Mouse (Mus musculus) megakaryocyte progenitor cell, adult 5-6 weeks (primary cell): Measurements from ENCODE around the gene Diras1. TPM values are rescaled to one million over a fixed set of nuclear protein-coding genes. Genes with fewer than 3 reads are reported as not detected.
"Not testable (repeated sequence)": the region's sequence is repeated elsewhere in the genome, so short reads cannot be mapped to it uniquely, and the experiment has no call there.

Source experiments
- ATAC-seq: replicated peaks from 2 replicates; pipeline ENCODE4 v1.8.0; 2016; ENCODE audit warnings: mild to moderate bottlenecking, moderate TSS enrichment, inconsistent platforms; ENCODE audit not compliant: poor library complexity
- total RNA-seq, 2 experiments: library from RNA; stranded (forward) in 1 of 2; stranded (reverse) in 1 of 2; fragments of 157-497, 149-512 nt in 1 of 2; fragments of 200-1000 nt in 1 of 2; gene quantifications; 2 replicates each; pipeline versions ENCODE4 v1.2.3 to v1.2.4; 2015 to 2017

Gene Diras1
- total RNA-seq (2015) (not detected in 2 replicates), total RNA-seq (2017) (not detected in 2 replicates)

DNA sequence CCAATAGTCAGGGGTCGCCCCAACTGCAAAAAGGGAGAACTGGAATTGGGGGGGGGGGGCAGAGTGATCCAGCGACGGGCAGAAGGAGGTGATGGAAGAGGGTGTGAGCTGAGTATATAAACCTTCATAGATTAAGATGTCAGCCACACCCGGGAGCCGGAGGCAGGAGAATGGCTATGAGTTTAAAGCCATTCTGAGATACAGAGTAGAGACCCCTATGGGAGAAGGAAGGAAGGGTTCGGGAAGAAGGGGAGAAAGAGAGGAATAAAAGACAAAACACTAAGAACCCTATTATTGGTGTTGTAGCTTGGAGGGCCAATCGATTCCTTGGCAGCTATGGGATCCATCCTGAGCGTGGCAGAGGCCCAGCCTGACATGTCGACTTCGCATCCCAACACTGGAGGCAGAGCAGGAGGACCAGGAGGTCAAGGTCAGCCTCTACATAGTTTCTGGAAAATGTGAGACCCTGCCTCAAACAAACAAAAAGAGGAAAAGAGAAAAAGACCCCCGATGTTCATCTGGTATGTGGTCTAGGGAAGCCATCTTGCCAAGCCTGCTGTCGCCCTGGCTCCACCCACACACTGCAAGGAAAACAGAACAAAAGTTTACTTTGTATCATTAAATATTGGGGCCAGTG, at the start of gene Diras1:
Gene Diras1, minus strand, starts transcription at position 24 of the 637 bp plus-strand sequence.
- no peak for ATAC-seq

- ATAC-seq, result no peak
Observed at GRCm38 (mm10) chr10:81073464-81073863, 48.0 kb upstream of the Diras1 start.

GRCm38 (mm10) chr10:81072290-81072689, 46.8 kb upstream of the Diras1 start:
- ATAC-seq, result no peak

DNA sequence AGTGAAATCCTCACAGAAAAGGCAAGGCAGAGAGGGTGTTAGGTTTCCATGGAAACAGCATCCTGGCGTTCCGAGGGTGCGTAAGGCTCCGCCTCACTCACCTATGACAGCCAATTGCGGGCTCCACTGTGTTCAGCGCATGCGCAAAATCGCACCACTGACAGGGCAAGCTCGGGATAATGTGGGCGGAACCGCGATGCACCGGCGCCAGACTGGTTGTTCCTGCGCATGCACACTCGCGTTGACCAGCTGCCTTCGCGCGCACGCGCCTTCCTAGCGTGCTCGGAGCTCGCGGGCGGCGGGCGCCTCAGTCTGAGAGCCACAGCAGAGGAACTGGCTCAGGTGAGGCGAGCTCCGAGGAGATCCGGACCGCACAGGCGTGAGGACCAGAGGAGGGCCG, 44.4 kb upstream of the Diras1 start, which contains the start of gene Thop1:
Gene Thop1, plus strand, starts transcription at position 200 of the 400 bp plus-strand sequence.
- peak; percentile 94 for ATAC-seq

GRCm38 (mm10) chr10:81068706-81069105, 43.2 kb upstream of the Diras1 start:
- no peak for ATAC-seq

DNA sequence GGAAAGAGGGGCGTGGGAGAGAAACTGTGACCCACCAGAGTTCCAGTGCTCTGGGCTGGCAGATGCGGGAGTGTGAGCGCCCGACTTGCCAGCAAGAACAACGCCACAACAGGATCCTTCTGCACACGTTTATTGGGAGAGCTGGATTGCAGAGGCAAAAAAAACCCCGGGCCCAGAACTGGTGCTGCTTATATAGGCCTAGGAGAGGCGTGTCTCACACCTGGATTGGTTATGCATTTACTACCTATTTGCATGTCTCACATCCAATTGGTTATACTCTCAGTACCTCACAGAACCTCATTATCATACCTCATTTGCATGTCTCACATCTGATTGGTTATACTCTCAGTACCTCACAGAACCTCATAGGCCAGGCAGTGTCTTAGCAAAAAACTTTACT, 39.1 kb upstream of the Diras1 start:
- ATAC-seq, result not testable (repeated sequence)

- no peak for ATAC-seq
Observed at GRCm38 (mm10) chr10:81062710-81063109, 37.2 kb upstream of the Diras1 start.

GRCm38 (mm10) chr10:81059603-81060543, 34.4 kb upstream of the Diras1 start, which contains the start of gene Sgta:
TSS of gene Sgta (minus strand) at chr10:81060181.
- peak; percentile 99 for ATAC-seq

- ATAC-seq, result no peak
Observed at GRCm38 (mm10) chr10:81058896-81059295, 33.4 kb upstream of the Diras1 start.

DNA sequence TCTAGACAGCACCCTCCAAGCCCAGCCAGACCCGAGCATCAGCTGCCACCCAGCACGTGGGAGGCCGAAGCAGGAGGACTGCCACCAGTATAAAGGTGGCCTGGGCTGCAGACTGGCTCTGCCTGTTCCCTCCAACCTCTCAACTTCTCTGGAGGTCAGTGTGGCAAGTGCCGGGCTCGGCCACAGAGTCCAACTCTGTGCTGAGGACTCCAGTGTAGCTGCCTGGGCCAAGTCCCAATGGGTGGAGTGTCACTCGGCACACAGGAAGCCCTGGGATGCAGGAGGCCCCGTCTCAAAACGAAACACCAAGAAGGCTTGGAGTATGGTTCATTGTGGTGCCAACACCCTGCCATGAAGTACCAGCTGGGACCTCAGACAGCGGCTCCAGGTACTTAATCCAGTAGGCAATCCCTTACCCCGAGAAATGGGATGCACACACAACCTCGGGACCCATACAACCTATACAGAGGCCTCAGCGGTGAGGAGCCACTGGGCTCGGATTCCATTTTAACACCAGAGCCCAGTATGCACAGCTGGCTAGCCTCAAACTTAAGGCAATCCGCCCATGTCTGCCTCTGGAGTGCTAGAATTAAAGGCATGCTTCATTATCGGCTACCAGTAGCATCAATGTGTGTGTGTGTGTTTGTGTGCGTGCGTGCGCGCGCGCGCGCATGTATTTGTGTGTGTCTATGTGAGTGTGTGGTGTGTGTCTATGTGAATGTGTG, 32.1 kb upstream of the Diras1 start:
- ATAC-seq, result no peak

DNA sequence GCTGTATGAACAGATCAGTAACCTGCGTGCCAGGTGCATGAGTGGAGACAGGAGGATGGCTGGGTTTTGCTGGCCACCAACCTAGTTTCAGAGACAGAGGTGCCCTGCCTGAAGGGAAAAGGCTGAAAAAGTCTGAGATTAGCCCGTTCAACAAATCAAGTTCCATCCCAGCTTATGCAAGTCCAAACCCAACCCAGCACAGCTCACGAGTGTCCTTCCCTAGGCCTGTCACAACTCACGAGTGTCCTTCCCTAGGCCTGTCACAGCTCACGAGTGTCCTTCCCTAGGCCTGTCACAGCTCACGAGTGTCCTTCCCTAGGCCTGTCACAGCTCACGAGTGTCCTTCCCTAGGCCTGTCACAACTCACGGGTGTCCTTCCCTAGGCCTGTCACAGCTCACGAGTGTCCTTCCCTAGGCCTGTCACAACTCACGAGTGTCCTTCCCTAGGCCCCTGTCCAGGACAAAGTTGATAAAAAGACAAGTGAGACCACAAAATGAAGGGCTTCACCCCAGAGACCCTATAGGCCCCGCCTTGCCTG, 30.4 kb upstream of the Diras1 start:
- ATAC-seq, result not testable (repeated sequence)

DNA sequence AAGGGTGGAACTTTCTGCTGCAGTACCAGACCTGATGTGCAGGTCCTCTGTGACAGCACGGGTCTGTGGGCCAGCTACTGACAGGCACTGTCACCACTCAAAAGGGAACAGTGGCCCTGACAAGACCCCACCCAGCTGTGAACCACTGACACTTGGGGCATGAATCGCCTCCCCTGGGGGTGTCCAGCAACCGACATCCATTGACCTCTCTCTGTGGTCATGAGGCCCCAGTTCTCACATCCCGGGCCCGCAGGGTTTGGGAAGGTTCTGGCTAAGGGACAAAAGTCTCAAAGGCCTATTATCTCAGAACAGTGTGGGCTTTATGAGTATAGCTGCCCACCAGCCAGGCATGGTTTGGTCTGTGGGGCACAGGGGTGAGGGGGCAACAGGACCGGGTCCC, 29.7 kb upstream of the Diras1 start:
- ATAC-seq, result no peak

DNA sequence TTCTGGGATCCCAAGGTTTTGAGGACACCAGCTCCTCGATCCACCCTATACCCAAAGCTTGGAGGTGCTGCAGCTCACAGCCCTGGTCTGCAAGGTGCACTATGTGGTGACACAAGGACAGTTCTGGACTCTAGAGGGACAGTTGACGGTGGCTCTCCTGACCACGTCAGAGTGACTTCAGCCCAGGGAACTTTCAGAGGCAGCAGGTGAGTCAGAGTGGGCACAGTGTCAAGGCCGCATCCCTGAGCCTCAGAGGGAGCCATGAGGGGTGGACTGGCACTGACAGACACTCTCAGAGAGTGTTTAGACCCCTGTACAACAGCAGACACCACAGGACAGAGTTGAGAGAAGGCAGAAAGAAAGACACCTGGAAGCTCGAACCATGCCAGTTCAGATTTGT, 27.1 kb upstream of the Diras1 start:
- ATAC-seq, result no peak

GRCm38 (mm10) chr10:81051133-81051532, 25.7 kb upstream of the Diras1 start:
- ATAC-seq, result peak; percentile 69

- peak; percentile 72 for ATAC-seq
Observed at GRCm38 (mm10) chr10:81050645-81051044, 25.2 kb upstream of the Diras1 start.

GRCm38 (mm10) chr10:81045246-81045645, 19.8 kb upstream of the Diras1 start:
- ATAC-seq, result not testable (repeated sequence)

- peak; percentile 53 for ATAC-seq
Observed at GRCm38 (mm10) chr10:81041458-81042175, 16.2 kb upstream of the Diras1 start.

GRCm38 (mm10) chr10:81036988-81037580, 11.6 kb upstream of the Diras1 start, which contains the start of gene Slc39a3:
TSS of gene Slc39a3 (minus strand) at chr10:81037426.
- ATAC-seq, result peak; percentile 96

DNA sequence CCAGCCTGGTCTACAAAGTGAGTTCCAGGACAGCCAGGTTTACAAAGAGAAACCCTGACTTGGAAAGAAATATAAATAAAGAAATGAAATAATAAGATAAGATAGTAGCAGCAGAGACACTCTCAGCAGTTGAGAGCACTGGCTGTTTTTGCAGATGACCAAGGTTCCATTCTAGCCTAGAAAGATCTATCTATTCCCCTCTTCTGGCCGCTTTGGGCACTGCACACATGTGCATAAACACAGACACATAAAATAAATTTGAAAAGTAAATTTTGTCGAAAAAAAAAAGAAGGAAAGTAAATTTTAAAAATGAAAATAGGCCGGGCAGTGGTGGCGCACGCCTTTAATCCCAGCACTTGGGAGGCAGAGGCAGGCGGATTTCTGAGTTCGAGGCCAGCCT, 10.8 kb upstream of the Diras1 start:
- no peak for ATAC-seq

GRCm38 (mm10) chr10:81033586-81033985, 8.1 kb upstream of the Diras1 start:
- no peak for ATAC-seq
